Mouse (Mus musculus) CH12F3 (cell line): ENCODE results near the gene Cpxm2.

ENCODE experiments used
- in situ Hi-C: fragments of 300-500 bp; cut with MboI; formaldehyde crosslinking; loops from 2 replicates; pipeline ENCODE4 v1.14.3; 2020; ENCODE audit warnings: low sequenced_read_pairs

Cpxm2 gene

GRCm38 (mm10) chr7:132153725-132154147 lies 803 bp downstream of the Cpxm2 start:
- in situ Hi-C loops, result no loop called here

- in situ Hi-C loops, result no loop called here
Measured at GRCm38 (mm10) chr7:132145227-132145800, 9.2 kb downstream of the Cpxm2 start.

- in situ Hi-C loops, result no loop called here
Measured at GRCm38 (mm10) chr7:132128687-132129086, 25.9 kb downstream of the Cpxm2 start.

GRCm38 (mm10) chr7:132124948-132125347 lies 29.6 kb downstream of the Cpxm2 start:
- in situ Hi-C loops, result no loop called here

GRCm38 (mm10) chr7:132123211-132123610 lies 31.3 kb downstream of the Cpxm2 start:
- in situ Hi-C loops, result no loop called here

- in situ Hi-C loops, result no loop called here
Measured at GRCm38 (mm10) chr7:132119817-132120216, 34.7 kb downstream of the Cpxm2 start.

GRCm38 (mm10) chr7:132111770-132112169 lies 42.8 kb downstream of the Cpxm2 start:
- in situ Hi-C loops, result no loop called here

- in situ Hi-C loops, result no loop called here
Measured at GRCm38 (mm10) chr7:132110308-132110707, 44.2 kb downstream of the Cpxm2 start.

GRCm38 (mm10) chr7:132106891-132107290 lies 47.6 kb downstream of the Cpxm2 start:
- in situ Hi-C loops, result no loop called here

GRCm38 (mm10) chr7:132105326-132105725 lies 49.2 kb downstream of the Cpxm2 start:
- in situ Hi-C loops, result no loop called here

- in situ Hi-C loops, result no loop called here
Measured at GRCm38 (mm10) chr7:132098441-132098840, 56.1 kb downstream of the Cpxm2 start.

- in situ Hi-C loops, result no loop called here
Measured at GRCm38 (mm10) chr7:132094666-132095065, 59.9 kb downstream of the Cpxm2 start.

GRCm38 (mm10) chr7:132091551-132091950 lies 63.0 kb downstream of the Cpxm2 start:
- in situ Hi-C loops, result no loop called here

- in situ Hi-C loops, result no loop called here
Measured at GRCm38 (mm10) chr7:132088606-132089005, 65.9 kb downstream of the Cpxm2 start.

GRCm38 (mm10) chr7:132088181-132088580 lies 66.4 kb downstream of the Cpxm2 start:
- in situ Hi-C loops, result no loop called here

GRCm38 (mm10) chr7:132075825-132076224 lies 78.7 kb downstream of the Cpxm2 start:
- in situ Hi-C loops, result no loop called here

- in situ Hi-C loops, result no loop called here
Measured at GRCm38 (mm10) chr7:132074503-132074902, 80.0 kb downstream of the Cpxm2 start.

GRCm38 (mm10) chr7:132070877-132071625 lies 83.5 kb downstream of the Cpxm2 start:
- in situ Hi-C loops, result no loop called here

- in situ Hi-C loops, result no loop called here
Measured at GRCm38 (mm10) chr7:132067951-132068350, 86.6 kb downstream of the Cpxm2 start.

GRCm38 (mm10) chr7:132067511-132067910 lies 87.0 kb downstream of the Cpxm2 start:
- in situ Hi-C loops, result no loop called here

GRCm38 (mm10) chr7:132060116-132060515 lies 94.4 kb downstream of the Cpxm2 start:
- in situ Hi-C loops, result no loop called here

- in situ Hi-C loops, result no loop called here
Measured at GRCm38 (mm10) chr7:132056565-132056964, 98.0 kb downstream of the Cpxm2 start.
